Mouse (Mus musculus): ENCODE measurements around the gene Ccdc185.

Gene Ccdc185

GRCm38 (mm10) chr1:182747081-182747480 is 1.9 kb downstream of the Ccdc185 start:
- DNase-seq (ENCODE audit: low read depth, low spot score): no peak

GRCm38 (mm10) chr1:182735891-182736290 is 13.1 kb downstream of the Ccdc185 start:
- DNase-seq (ENCODE audit: low read depth, low spot score): no peak

- DNase-seq (ENCODE audit: low read depth, low spot score): no peak
These were observed 16.3 kb downstream of the Ccdc185 start for GRCm38 (mm10) chr1:182732695-182733094.

- DNase-seq (ENCODE audit: low read depth, low spot score): no peak
These were observed 20.0 kb downstream of the Ccdc185 start for GRCm38 (mm10) chr1:182729002-182729401.

- DNase-seq (ENCODE audit: low read depth, low spot score): no peak
These were observed 21.4 kb downstream of the Ccdc185 start for GRCm38 (mm10) chr1:182727541-182727940.

- no peak for DNase-seq (ENCODE audit: low read depth, low spot score)
These were observed 34.6 kb downstream of the Ccdc185 start for GRCm38 (mm10) chr1:182714236-182714935.

- DNase-seq (ENCODE audit: low read depth, low spot score): no peak
These were observed 37.5 kb downstream of the Ccdc185 start for GRCm38 (mm10) chr1:182711360-182711933.

GRCm38 (mm10) chr1:182707459-182707858 is 41.5 kb downstream of the Ccdc185 start:
- no peak for DNase-seq (ENCODE audit: low read depth, low spot score)

- no peak for DNase-seq (ENCODE audit: low read depth, low spot score)
These were observed 44.1 kb downstream of the Ccdc185 start for GRCm38 (mm10) chr1:182704882-182705281.

- no peak for DNase-seq (ENCODE audit: low read depth, low spot score)
These were observed 49.3 kb downstream of the Ccdc185 start for GRCm38 (mm10) chr1:182699392-182700347.

Measured in R1 (cell line).